Mouse (Mus musculus): ENCODE results near the gene Tk2. TPM values are rescaled to one million over a fixed set of nuclear protein-coding genes. Genes with fewer than 3 reads are reported as not detected.
"Not testable (repeated sequence)": the region's sequence is repeated elsewhere in the genome, so short reads cannot be mapped to it uniquely, and the experiment has no call there.

Tk2 gene
- total RNA-seq (2014; rRNA removed), result 36.6 and 45.8 TPM in 2 replicates
- 42.1 and 48.1 TPM in 2 replicates for polyA plus RNA-seq (2015; fragmentation: Nextera tagmentation; extraction: Ambion mirVana)

DNA sequence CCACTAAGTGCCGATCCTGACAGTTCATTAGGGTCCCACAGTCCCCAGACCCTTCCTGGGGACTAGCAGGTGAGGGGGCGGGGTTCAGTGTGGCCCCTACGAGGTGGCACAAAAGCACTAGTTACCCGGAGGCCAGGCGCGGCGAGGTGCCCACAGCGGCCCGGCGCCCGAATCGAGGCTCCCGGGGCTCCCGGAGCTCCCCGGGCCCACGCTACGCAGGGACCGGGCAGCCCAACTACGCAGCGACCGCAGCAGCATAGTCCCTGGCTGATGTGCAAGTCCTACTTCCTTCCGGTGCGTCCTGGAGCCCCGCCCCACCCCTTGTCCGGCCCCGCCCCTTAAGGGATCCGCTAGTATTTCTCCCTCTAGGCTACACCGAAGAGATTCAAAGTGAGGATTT lies at the start of gene Tk2:
Tk2 (minus strand) TSS at position 283 of the 400 bp plus-strand sequence.
- TF ChIP-seq CTCF (IDR thresholded peaks at IDR 0.05), result no peak
- DNase-seq (ENCODE audit: low spot score) (peak; percentile 86), ATAC-seq (ENCODE audit: low FRiP score) (peak; percentile 91)
- Histone ChIP-seq H3K4me3 (ENCODE audit: low read depth, low read length) (peak within 1 kb of the TSS; percentile 89), H3K4me2 (ENCODE audit: low read depth, low read length, poor library complexity, severe bottlenecking) (peak within 1 kb of the TSS; percentile 79), H3K27ac (ENCODE audit: low read depth, low read length) (peak within 1 kb of the TSS; percentile 77), H3K9me3 (ENCODE audit: low read length) (no peaks in the 10 kb centered on the region), H3K27me3 (ENCODE audit: insufficient read depth, low read length) (no peaks in the 10 kb centered on the region), H3K9ac (replicated peaks; ENCODE audit: low read length, poor library complexity, severe bottlenecking) (peak within 1 kb of the TSS; percentile 93), H3K36me3 (ENCODE audit: insufficient read depth, low read length) (peaks cover 6% of the 10 kb centered on the region; the same call in 1 of the 2 replicates), H3K4me1 (ENCODE audit: insufficient read depth, low read length) (peaks cover 6% of the 10 kb centered on the region; the same call in 1 of the 2 replicates)
- WGBS, result under 1% methylated on average over 20 of the region's 28 CpGs

DNA sequence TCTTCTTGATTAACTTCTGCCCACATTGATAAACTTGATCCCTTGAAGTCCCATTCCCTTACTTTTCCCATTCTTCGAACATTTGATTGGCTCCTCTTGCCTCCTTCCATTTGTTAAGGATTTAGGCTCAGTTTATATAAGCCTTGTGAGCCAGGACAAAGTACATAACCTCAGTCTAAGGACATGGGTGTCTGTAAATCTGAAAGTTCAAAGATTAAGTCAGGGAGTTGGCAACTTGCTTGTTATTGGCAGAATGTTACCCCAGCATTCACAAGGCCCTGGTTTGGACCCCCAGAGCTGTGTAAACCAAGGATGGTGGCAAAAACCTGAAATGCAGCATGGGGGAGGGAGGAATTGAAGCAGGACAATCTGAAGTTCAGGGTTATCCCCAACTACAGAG lies 46.0 kb upstream of the Tk2 start:
- 81% methylated on average over 1 of the region's 1 CpGs for WGBS
- Histone ChIP-seq H3K9me3 (ENCODE audit: low read length) (no peaks in the 10 kb centered on the region), H3K27ac (ENCODE audit: low read depth, low read length) (no peak overlapping the region), H3K36me3 (ENCODE audit: insufficient read depth, low read length) (no peaks in the 10 kb centered on the region), H3K4me3 (ENCODE audit: low read depth, low read length) (no peak overlapping the region), H3K27me3 (ENCODE audit: insufficient read depth, low read length) (no peaks in the 10 kb centered on the region), H3K9ac (replicated peaks; ENCODE audit: low read length, poor library complexity, severe bottlenecking) (no peak overlapping the region), H3K4me1 (ENCODE audit: insufficient read depth, low read length) (no peaks in the 10 kb centered on the region), H3K4me2 (ENCODE audit: low read depth, low read length, poor library complexity, severe bottlenecking) (no peak overlapping the region)
- no peak for TF ChIP-seq CTCF (IDR thresholded peaks at IDR 0.05)
- DNase-seq (ENCODE audit: low spot score) (no peak), ATAC-seq (ENCODE audit: low FRiP score) (no peak)

DNA sequence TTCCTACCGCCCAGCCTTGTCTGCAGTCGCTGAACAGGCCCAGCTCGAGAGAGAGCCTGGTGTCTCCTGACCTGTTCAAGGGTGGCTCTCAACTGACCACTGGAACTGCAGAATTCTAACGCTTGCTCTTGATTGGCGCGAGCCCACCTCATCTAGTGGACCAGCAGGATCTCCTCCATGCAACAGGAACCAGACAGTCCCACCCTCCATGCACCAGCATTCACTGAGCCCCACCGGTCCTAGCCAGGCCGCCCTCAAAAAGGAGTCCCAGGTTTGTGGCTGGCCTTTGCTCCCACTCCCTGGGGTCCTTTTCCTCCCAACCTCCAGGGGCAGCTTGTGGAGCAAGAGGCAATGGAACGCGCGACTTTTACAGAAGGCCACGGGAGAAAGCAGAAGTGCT lies 44.7 kb upstream of the Tk2 start, which contains the start of gene Cmtm2a:
Cmtm2a (minus strand) TSS at position 101 of the 400 bp plus-strand sequence.
- H3K27me3 ChIP-seq (ENCODE audit: insufficient read depth, low read length); H3K36me3 ChIP-seq (ENCODE audit: insufficient read depth, low read length); H3K9ac ChIP-seq (replicated peaks; ENCODE audit: low read length, poor library complexity, severe bottlenecking); H3K4me1 ChIP-seq (ENCODE audit: insufficient read depth, low read length); H3K4me3 ChIP-seq (ENCODE audit: low read depth, low read length); H3K4me2 ChIP-seq (ENCODE audit: low read depth, low read length, poor library complexity, severe bottlenecking); ATAC-seq (ENCODE audit: low FRiP score); DNase-seq (ENCODE audit: low spot score); H3K9me3 ChIP-seq (ENCODE audit: low read length); H3K27ac ChIP-seq (ENCODE audit: low read depth, low read length): not testable (repeated sequence)
- WGBS, result 92% methylated on average over 12 of the region's 12 CpGs

DNA sequence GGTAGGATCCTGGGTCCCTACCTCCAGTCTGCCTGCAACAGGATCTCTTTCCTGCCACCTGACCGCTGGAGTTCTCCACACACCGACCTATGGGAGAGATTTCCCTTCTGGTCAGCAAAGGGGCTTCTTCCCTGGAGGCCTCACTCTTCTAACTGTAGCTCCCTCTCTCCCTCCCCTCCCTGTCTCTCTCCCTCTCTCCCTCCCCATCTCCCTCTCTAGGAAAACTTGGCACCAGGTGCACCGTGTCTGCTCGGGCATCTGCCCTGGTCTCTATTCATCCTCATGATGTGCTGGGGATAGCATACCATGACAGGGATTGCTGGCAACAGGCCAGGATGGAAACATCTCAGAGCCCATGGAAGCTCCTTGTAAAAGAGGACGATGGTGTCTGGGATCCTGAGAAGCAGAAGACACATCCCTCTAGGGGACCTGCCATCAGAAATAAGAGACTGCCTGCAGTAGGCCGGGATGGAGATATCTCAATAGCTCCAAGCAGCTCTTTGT lies 20.6 kb upstream of the Tk2 start:
- Histone ChIP-seq H3K4me1 (ENCODE audit: insufficient read depth, low read length) (no peaks in the 10 kb centered on the region), H3K4me2 (ENCODE audit: low read depth, low read length, poor library complexity, severe bottlenecking) (no peak overlapping the region), H3K27me3 (ENCODE audit: insufficient read depth, low read length) (no peaks in the 10 kb centered on the region), H3K9me3 (ENCODE audit: low read length) (no peaks in the 10 kb centered on the region), H3K9ac (replicated peaks; ENCODE audit: low read length, poor library complexity, severe bottlenecking) (no peak overlapping the region), H3K4me3 (ENCODE audit: low read depth, low read length) (no peak overlapping the region), H3K36me3 (ENCODE audit: insufficient read depth, low read length) (no peaks in the 10 kb centered on the region), H3K27ac (ENCODE audit: low read depth, low read length) (no peak overlapping the region)
- 83% methylated on average over 6 of the region's 6 CpGs for WGBS
- no peak for TF ChIP-seq CTCF (IDR thresholded peaks at IDR 0.05)
- DNase-seq (ENCODE audit: low spot score) (no peak), ATAC-seq (ENCODE audit: low FRiP score) (no peak)

DNA sequence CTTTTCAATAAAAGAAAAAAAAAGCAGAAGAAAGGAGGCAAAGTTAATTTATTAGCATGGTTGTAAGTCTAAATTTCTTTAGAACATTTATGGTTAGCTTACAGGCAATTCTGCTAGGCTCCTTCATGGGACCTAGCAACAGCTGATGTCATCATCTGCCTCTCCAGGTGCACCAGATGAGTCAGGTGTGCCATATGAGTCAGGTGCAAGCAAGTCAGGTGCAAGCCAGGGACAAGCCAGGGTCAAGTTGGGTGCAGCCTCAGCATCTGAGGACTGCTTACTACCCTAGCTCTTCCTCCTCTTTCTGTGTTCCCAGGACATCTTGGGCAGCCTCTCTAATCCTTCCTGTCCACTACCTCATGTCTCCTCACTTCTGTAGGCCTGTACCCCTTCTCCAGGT lies 20.0 kb upstream of the Tk2 start:
- TF ChIP-seq CTCF (IDR thresholded peaks at IDR 0.05), result no peak
- Histone ChIP-seq H3K9ac (replicated peaks; ENCODE audit: low read length, poor library complexity, severe bottlenecking) (no peak overlapping the region), H3K27me3 (ENCODE audit: insufficient read depth, low read length) (no peaks in the 10 kb centered on the region), H3K4me2 (ENCODE audit: low read depth, low read length, poor library complexity, severe bottlenecking) (no peak overlapping the region), H3K4me3 (ENCODE audit: low read depth, low read length) (no peak overlapping the region), H3K27ac (ENCODE audit: low read depth, low read length) (no peak overlapping the region), H3K9me3 (ENCODE audit: low read length) (no peaks in the 10 kb centered on the region), H3K4me1 (ENCODE audit: insufficient read depth, low read length) (no peaks in the 10 kb centered on the region), H3K36me3 (ENCODE audit: insufficient read depth, low read length) (peaks cover 6% of the 10 kb centered on the region; the same call in 1 of the 2 replicates)
- DNase-seq (ENCODE audit: low spot score), result no peak
- ATAC-seq (ENCODE audit: low FRiP score), result no peak

DNA sequence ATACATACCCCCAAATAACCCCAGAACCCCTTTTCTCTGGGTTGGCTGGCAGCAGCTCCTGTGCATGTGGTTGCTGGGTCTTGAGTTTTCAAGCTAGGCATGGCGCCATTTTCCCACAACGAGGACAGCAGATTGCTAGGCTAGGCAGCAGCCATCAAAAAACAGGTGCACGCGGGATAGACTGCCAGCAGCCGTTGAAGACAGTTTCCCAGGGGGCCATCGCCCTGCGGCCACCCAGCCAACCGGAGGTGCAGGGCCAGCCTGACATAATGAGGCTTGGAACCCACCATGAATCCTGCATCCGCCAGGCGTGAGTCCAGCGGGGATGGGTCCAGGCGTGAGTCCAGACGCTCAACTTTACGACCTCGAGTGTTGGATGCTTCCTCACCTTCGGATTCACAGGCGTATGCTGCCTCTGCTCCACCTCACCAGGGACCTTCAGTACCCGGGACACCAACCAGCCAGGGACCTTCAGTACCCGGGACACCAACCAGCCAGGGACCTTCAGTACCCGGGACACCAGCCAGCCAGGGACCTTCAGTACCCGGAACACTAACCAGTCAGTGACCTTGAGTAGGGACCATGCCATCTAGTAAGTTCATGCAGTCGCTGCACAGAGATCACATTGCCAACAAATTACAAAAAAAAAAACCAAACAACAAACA lies 16.0 kb upstream of the Tk2 start:
- H3K9ac ChIP-seq (replicated peaks; ENCODE audit: low read length, poor library complexity, severe bottlenecking); H3K4me2 ChIP-seq (ENCODE audit: low read depth, low read length, poor library complexity, severe bottlenecking); H3K4me1 ChIP-seq (ENCODE audit: insufficient read depth, low read length); H3K9me3 ChIP-seq (ENCODE audit: low read length); H3K4me3 ChIP-seq (ENCODE audit: low read depth, low read length); H3K27ac ChIP-seq (ENCODE audit: low read depth, low read length); ATAC-seq (ENCODE audit: low FRiP score); DNase-seq (ENCODE audit: low spot score); H3K27me3 ChIP-seq (ENCODE audit: insufficient read depth, low read length); H3K36me3 ChIP-seq (ENCODE audit: insufficient read depth, low read length): not testable (repeated sequence)
- 98% methylated on average over 22 of the region's 22 CpGs for WGBS

DNA sequence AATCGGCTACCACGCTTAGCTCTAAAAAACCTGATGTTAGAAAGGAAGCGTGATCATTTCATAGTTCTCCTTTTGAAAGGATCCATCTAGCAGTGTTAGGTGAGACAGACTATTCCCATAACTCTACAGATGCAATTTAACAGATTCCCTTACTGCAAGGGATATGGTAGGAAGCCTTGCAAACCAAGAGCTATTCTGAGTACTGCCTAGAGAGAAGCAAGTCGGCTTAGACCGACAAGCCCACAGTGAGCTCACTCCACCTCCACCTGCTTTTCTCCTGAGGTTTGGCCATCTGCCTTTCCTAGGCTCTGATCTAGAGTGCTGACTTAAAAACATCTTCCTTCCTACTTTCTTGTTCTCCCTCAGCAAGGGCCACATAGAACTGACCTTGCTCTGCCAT lies 13.4 kb upstream of the Tk2 start:
- not testable (repeated sequence) for ATAC-seq (ENCODE audit: low FRiP score); H3K4me3 ChIP-seq (ENCODE audit: low read depth, low read length); H3K9ac ChIP-seq (replicated peaks; ENCODE audit: low read length, poor library complexity, severe bottlenecking); DNase-seq (ENCODE audit: low spot score); H3K27me3 ChIP-seq (ENCODE audit: insufficient read depth, low read length); H3K4me2 ChIP-seq (ENCODE audit: low read depth, low read length, poor library complexity, severe bottlenecking); H3K9me3 ChIP-seq (ENCODE audit: low read length); H3K27ac ChIP-seq (ENCODE audit: low read depth, low read length); H3K4me1 ChIP-seq (ENCODE audit: insufficient read depth, low read length)
- peaks cover 18% of the 10 kb centered on the region for H3K36me3 ChIP-seq (ENCODE audit: insufficient read depth, low read length)
- WGBS, result 89% methylated on average over 5 of the region's 5 CpGs
